Mouse (Mus musculus): ENCODE measurements at regions not wholly inside any gene's neighbourhood (a gene's known extent, or its start where the extent isn't known, plus 50 kb on each side); places are given as distances from the start of the nearest gene placed in this dataset.

GRCm38 (mm10) chr8:51032386-51032785 lies 2188.6 kb upstream of the Tenm3 start:
- no peak for DNase-seq (ENCODE audit: low read depth, low spot score)

GRCm38 (mm10) chr8:51010508-51010907 lies 2166.8 kb upstream of the Tenm3 start:
- DNase-seq (ENCODE audit: low read depth, low spot score), result no peak

GRCm38 (mm10) chr8:50967386-50967785 lies 2123.6 kb upstream of the Tenm3 start:
- peak; percentile 4 for DNase-seq (ENCODE audit: low read depth, low spot score)

- no peak for DNase-seq (ENCODE audit: low read depth, low spot score)
These were observed 2073.8 kb upstream of the Tenm3 start for GRCm38 (mm10) chr8:50917540-50917939.

- DNase-seq (ENCODE audit: low read depth, low spot score), result no peak
These were observed 2073.0 kb upstream of the Tenm3 start for GRCm38 (mm10) chr8:50916733-50917113.

- DNase-seq (ENCODE audit: low read depth, low spot score), result peak; percentile 50
These were observed 2072.4 kb upstream of the Tenm3 start for GRCm38 (mm10) chr8:50915876-50916732.

GRCm38 (mm10) chr8:50915259-50915875 lies 2071.6 kb upstream of the Tenm3 start:
- DNase-seq (ENCODE audit: low read depth, low spot score), result peak; percentile 56

- DNase-seq (ENCODE audit: low read depth, low spot score), result no peak
These were observed 2070.9 kb upstream of the Tenm3 start for GRCm38 (mm10) chr8:50914615-50915014.

- DNase-seq (ENCODE audit: low read depth, low spot score), result no peak
These were observed 2034.4 kb upstream of the Tenm3 start for GRCm38 (mm10) chr8:50878198-50878597.
